Comparison of ENCODE assay signal across 25 mouse cellular contexts in genomic region chr17:85805726-85806359, GRCm38 (mm10).
"Had no signal": no experiment of that assay in that cellular context is flagged by ENCODE, and none has a peak within 500 bp of the region (broad histone marks: within the 10 kb centered on the region; RNA-seq: fewer than 3 reads in every experiment).

No protein-coding gene starts in this region.

- H3K27ac ChIP-seq: kidney, embryonic 15.5 days; layer of hippocampus, adult 2 months; left cerebral cortex, adult 2 months; limb, embryonic 12.5 days; limb, embryonic 15.5 days; liver, embryonic 12.5 days; liver, embryonic 15.5 days; lung, embryonic 15.5 days; midbrain, embryonic 10.5 days; midbrain, embryonic 13.5 days; neural tube, embryonic 13.5 days; stomach, embryonic 15.5 days had no signal

- H3K36me3 ChIP-seq: kidney, embryonic 15.5 days; limb, embryonic 12.5 days; limb, embryonic 15.5 days; liver, embryonic 12.5 days; liver, embryonic 15.5 days; lung, embryonic 15.5 days; midbrain, embryonic 10.5 days; midbrain, embryonic 13.5 days; neural tube, embryonic 13.5 days; stomach, embryonic 15.5 days had no signal

- H3K9ac ChIP-seq: kidney, embryonic 15.5 days; limb, embryonic 12.5 days; limb, embryonic 15.5 days; liver, embryonic 12.5 days; liver, embryonic 15.5 days; lung, embryonic 15.5 days; midbrain, embryonic 13.5 days; neural tube, embryonic 13.5 days; stomach, embryonic 15.5 days had no signal

- H3K4me2 ChIP-seq: kidney, embryonic 15.5 days; limb, embryonic 12.5 days; limb, embryonic 15.5 days; liver, embryonic 12.5 days; liver, embryonic 15.5 days; lung, embryonic 15.5 days; midbrain, embryonic 13.5 days; neural tube, embryonic 13.5 days; stomach, embryonic 15.5 days had no signal

- ATAC-seq: liver, embryonic 12.5 days; midbrain, embryonic 13.5 days; midbrain, embryonic 16.5 days had no signal

- DNase-seq: kidney, adult 8-10 months; kidney, postnatal 25 days; layer of hippocampus, postnatal 36 days; lung, adult 18-20 months; lung, postnatal 10 days; lung, postnatal 36 days; right cerebral cortex, adult 18-20 months; right cerebral cortex, postnatal 25 days; spleen, adult 18-20 months; thymus, postnatal 25 days had no signal

- H3K9me3 ChIP-seq: kidney, embryonic 15.5 days; limb, embryonic 12.5 days; limb, embryonic 15.5 days; liver, embryonic 12.5 days; liver, embryonic 15.5 days; lung, embryonic 15.5 days; megakaryocyte, embryonic 14.5 days; midbrain, embryonic 10.5 days; midbrain, embryonic 13.5 days; neural tube, embryonic 13.5 days; stomach, embryonic 15.5 days had no signal

- H3K4me3 ChIP-seq: kidney, embryonic 15.5 days; layer of hippocampus, adult 2 months; left cerebral cortex, adult 2 months; limb, embryonic 12.5 days; limb, embryonic 15.5 days; liver, embryonic 12.5 days; liver, embryonic 15.5 days; lung, embryonic 15.5 days; megakaryocyte, embryonic 14.5 days; midbrain, embryonic 10.5 days; midbrain, embryonic 13.5 days; myocyte; neural tube, embryonic 13.5 days; stomach, embryonic 15.5 days had no signal

- H3K4me1 ChIP-seq: liver, embryonic 12.5 days; liver, embryonic 15.5 days; megakaryocyte, embryonic 14.5 days; stomach, embryonic 15.5 days had no signal
